Mouse (Mus musculus): Measurements from ENCODE around the gene Lhx8. TPM values are rescaled to one million over a fixed set of nuclear protein-coding genes. Genes with fewer than 3 reads are reported as not detected.

The Lhx8 gene
- not detected for total RNA-seq (2021)
- long read RNA-seq, experiment 1 = 0 reads
- long read RNA-seq, experiment 2 = 0 reads

GRCm38 (mm10) chr3:154330181-154331002 is at the start of gene Lhx8:
Lhx8 (minus strand) TSS chr3:154330659.
- intact Hi-C loops (cut with DNase I) = no loop called here
- DNase-seq = peak in 1 of 2 experiments; percentile 38

- DNase-seq = no peak
- intact Hi-C loops (cut with DNase I) = no loop called here
Measured at GRCm38 (mm10) chr3:154373536-154373935, 43.1 kb upstream of the Lhx8 start.

GRCm38 (mm10) chr3:154372688-154373087 is 42.2 kb upstream of the Lhx8 start:
- intact Hi-C loops (cut with DNase I) = no loop called here
- no peak for DNase-seq

- intact Hi-C loops (cut with DNase I) = no loop called here
- DNase-seq = peak in 1 of 2 experiments; percentile 11
Measured at GRCm38 (mm10) chr3:154367327-154367726, 36.9 kb upstream of the Lhx8 start.

GRCm38 (mm10) chr3:154364604-154365209 is 34.2 kb upstream of the Lhx8 start:
- DNase-seq = no peak
- intact Hi-C loops (cut with DNase I) = no loop called here

- intact Hi-C loops (cut with DNase I) = no loop called here
- no peak for DNase-seq
Measured at GRCm38 (mm10) chr3:154363507-154363906, 33.0 kb upstream of the Lhx8 start.

GRCm38 (mm10) chr3:154359231-154359630 is 28.8 kb upstream of the Lhx8 start:
- DNase-seq = no peak
- intact Hi-C loops (cut with DNase I) = no loop called here

- DNase-seq = no peak
- intact Hi-C loops (cut with DNase I) = no loop called here
Measured at GRCm38 (mm10) chr3:154340294-154340914, 9.9 kb upstream of the Lhx8 start.

GRCm38 (mm10) chr3:154339649-154340260 is 9.3 kb upstream of the Lhx8 start:
- intact Hi-C loops (cut with DNase I) = no loop called here

GRCm38 (mm10) chr3:154334806-154335205 is 4.3 kb upstream of the Lhx8 start:
- no peak for DNase-seq
- intact Hi-C loops (cut with DNase I) = no loop called here

More at GRCm38 (mm10) chr3:154339649-154340260, 9.3 kb upstream of the Lhx8 start:
- no peak for DNase-seq

GRCm38 (mm10) chr3:154333401-154333999 is 3.0 kb upstream of the Lhx8 start:
- no peak for DNase-seq
- intact Hi-C loops (cut with DNase I) = no loop called here

- intact Hi-C loops (cut with DNase I) = no loop called here
- DNase-seq = no peak
Measured at GRCm38 (mm10) chr3:154332941-154333340, 2.5 kb upstream of the Lhx8 start.

GRCm38 (mm10) chr3:154332213-154332530 is 1.7 kb upstream of the Lhx8 start:
- DNase-seq = no peak
- intact Hi-C loops (cut with DNase I) = no loop called here

GRCm38 (mm10) chr3:154331506-154332212 is 1.2 kb upstream of the Lhx8 start:
- no peak for DNase-seq
- intact Hi-C loops (cut with DNase I) = no loop called here

GRCm38 (mm10) chr3:154331003-154331340 is 513 bp upstream of the Lhx8 start:
- DNase-seq = no peak
- intact Hi-C loops (cut with DNase I) = no loop called here

GRCm38 (mm10) chr3:154329323-154330180 is 907 bp downstream of the Lhx8 start:
- DNase-seq = peak in 1 of 2 experiments; percentile 43
- intact Hi-C loops (cut with DNase I) = no loop called here

- intact Hi-C loops (cut with DNase I) = no loop called here
- DNase-seq = no peak
Measured at GRCm38 (mm10) chr3:154328721-154329322, 1.6 kb downstream of the Lhx8 start.

GRCm38 (mm10) chr3:154327883-154328720 is 2.4 kb downstream of the Lhx8 start:
- intact Hi-C loops (cut with DNase I) = no loop called here
- no peak for DNase-seq

All from gastrocnemius, postnatal 36 days (tissue).